Mouse (Mus musculus) spleen, adult 2 months (tissue): ENCODE measurements around the gene Eif1b. TPM values are rescaled to one million over a fixed set of nuclear protein-coding genes. Genes with fewer than 3 reads are reported as not detected.
"Not testable (repeated sequence)": the region's sequence is repeated elsewhere in the genome, so short reads cannot be mapped to it uniquely, and the experiment has no call there.

Experiments
- DNase-seq, 2 experiments: peaks; one replicate each; pipeline versions ENCODE4 v3.0.0 to v3.0.0-alpha.2; 2012 to 2021; ENCODE audit warnings: low spot score in 2 of 2, low read depth in 1 of 2
- H3K27ac ChIP-seq: fragments of 200-500 bp; 2 replicates; pipeline ENCODE4 v1.5.1; 2012; ENCODE audit warnings: low read length, inconsistent platforms; ENCODE audit not compliant: insufficient read depth
- H3K27me3 ChIP-seq: fragments of 200-500 bp; 2 replicates; pipeline ENCODE4 v1.6.1; 2012; ENCODE audit warnings: mild to moderate bottlenecking, moderate library complexity, low read length, inconsistent platforms; ENCODE audit not compliant: control insufficient read depth, insufficient read depth
- H3K36me3 ChIP-seq: fragments of 200-500 bp; 2 replicates; pipeline ENCODE4 v1.6.1; 2012; ENCODE audit warnings: mild to moderate bottlenecking, low read length, inconsistent platforms; ENCODE audit not compliant: control insufficient read depth, insufficient read depth
- H3K4me1 ChIP-seq: fragments of 200-500 bp; 2 replicates; pipeline ENCODE4 v1.6.1; 2011; ENCODE audit warnings: inconsistent platforms; ENCODE audit not compliant: control insufficient read depth, insufficient read depth, insufficient read length
- H3K4me3 ChIP-seq: fragments of 200-500 bp; 2 replicates; pipeline ENCODE4 v1.5.1; 2011; ENCODE audit warnings: mild to moderate bottlenecking, inconsistent platforms; ENCODE audit not compliant: insufficient read depth, insufficient read length; ENCODE audit errors: extremely low read depth
- CTCF ChIP-seq: fragments of 200-500 bp; IDR thresholded peaks from 2 replicates; pipeline ENCODE4 v1.5.1; 2011; ENCODE audit warnings: mild to moderate bottlenecking, inconsistent platforms; ENCODE audit not compliant: insufficient read depth, insufficient read length, insufficient replicate concordance; ENCODE audit errors: extremely low read depth
- POLR2A ChIP-seq: fragments of 200-500 bp; IDR thresholded peaks from 2 replicates; pipeline ENCODE4 v1.6.1; 2011; ENCODE audit warnings: low read depth, low read length, inconsistent platforms
- WGBS: fragments of 180-500 bp; shearing (Covaris S2); methylation state at CpG from one replicate; pipeline ENCODE4 v1.1.7; 2018; 5-methylcytosine and 5-hydroxymethylcytosine counted together
- polyA plus RNA-seq: library from polyadenylated mRNA; depleted of rRNA; stranded (reverse); fragments of >200 nt; gene quantifications from 2 replicates; pipeline ENCODE4 v1.2.3, GENCODE M21; 2012; rRNA removed

Eif1b gene
- polyA plus RNA-seq, 1 experiment = 33.3 TPM

DNA sequence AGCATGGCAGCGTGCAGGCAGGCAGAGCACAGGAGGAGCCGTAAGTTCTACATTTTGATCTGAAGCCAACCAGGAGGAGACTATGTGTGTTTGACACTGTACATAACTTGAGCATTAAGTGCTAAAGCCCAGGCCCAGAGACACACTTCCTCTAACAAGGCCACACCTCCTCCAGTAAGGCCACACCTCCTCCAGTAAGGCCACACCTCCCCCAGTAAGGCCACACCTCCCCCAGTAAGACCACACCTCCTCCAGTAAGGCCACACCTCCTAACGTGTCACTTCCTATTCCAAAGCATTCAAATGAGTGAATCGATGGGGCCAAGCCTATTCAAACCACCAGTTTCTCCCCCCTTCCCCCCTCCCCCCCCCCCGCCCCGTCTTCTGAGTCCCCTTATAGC lies 40.7 kb downstream of the Eif1b start:
- no peaks in the 10 kb centered on the region for H3K27me3 ChIP-seq
- H3K4me3 ChIP-seq = no peak overlapping the region
- H3K4me1 ChIP-seq = no peaks in the 10 kb centered on the region
- no peak overlapping the region for H3K27ac ChIP-seq
- no peak for DNase-seq
- H3K36me3 ChIP-seq = no peaks in the 10 kb centered on the region
- 92% methylated on average over 6 of the region's 6 CpGs for WGBS
- TF ChIP-seq POLR2A = no peak
- no peak for TF ChIP-seq CTCF

DNA sequence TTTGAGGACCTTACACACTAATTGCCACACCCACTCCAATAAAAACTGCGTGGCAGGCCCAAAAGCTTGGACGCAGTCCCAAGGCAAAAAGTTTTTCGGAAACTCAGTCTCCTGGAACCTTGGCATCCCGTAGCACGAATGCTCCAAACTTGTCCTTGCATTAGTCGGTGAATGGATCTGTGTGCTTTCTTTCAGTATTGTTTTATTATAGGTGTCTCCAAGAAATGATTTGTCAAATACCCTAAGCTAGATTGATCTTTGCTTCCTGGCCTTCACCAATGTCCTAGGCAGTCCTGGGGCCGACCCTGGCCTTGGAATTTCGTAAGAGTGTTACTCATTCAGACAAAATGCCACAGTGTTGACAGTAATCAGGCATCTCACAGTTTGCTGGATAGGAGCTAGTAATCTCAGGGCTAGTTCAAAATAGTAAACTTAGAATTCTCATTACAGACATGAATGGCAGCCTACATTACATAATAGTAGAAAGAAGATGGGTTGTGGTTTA lies 41.5 kb downstream of the Eif1b start:
- not testable (repeated sequence) for H3K4me3 ChIP-seq, H3K27ac ChIP-seq, H3K27me3 ChIP-seq, H3K36me3 ChIP-seq, H3K4me1 ChIP-seq, DNase-seq
- WGBS = 94% methylated on average over 8 of the region's 8 CpGs

DNA sequence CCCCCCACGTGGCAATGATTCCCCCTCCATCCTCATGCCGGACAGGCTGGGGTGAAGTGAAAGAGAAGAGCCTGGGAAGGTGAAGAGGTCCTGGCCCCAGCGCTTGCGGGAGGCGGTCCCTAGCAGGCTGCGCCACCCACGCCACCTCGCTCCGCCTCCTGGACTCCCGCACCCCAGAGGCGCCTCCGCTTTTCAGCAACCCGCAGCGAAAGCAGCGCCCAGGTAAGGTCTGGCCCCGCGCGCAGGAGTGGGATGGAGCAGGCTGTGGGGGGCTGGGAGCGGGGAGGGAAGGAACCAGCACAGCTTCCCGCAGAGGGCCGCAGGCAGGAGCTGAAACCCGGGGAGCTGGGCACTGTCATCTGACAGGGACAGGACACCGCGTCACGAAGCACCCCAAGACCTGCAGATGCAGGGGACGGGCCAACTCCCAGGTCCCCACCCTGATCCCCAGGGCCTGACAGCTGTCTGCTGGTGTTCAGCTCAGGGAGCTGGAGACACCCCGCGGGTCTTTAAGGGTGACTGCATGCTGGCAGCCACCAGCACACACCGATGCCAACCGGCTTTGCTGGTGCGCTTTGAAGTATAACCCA lies 47.7 kb downstream of the Eif1b start, which contains the start of gene Entpd3:
Gene Entpd3 (plus strand): TSS at position 157 of the 590 bp plus-strand sequence.
- Histone ChIP-seq H3K4me3 (0 out of 2 replicates have a peak within 1 kb of the TSS, but pooled peaks have one; percentile 13), H3K4me1 (no peaks in the 10 kb centered on the region), H3K36me3 (no peaks in the 10 kb centered on the region), H3K27ac (no peak within 1 kb of the TSS), H3K27me3 (peaks cover 6% of the 10 kb centered on the region)
- TF ChIP-seq POLR2A = no peak
- DNase-seq = no peak
- WGBS = 4% methylated on average over 31 of the region's 31 CpGs

DNA sequence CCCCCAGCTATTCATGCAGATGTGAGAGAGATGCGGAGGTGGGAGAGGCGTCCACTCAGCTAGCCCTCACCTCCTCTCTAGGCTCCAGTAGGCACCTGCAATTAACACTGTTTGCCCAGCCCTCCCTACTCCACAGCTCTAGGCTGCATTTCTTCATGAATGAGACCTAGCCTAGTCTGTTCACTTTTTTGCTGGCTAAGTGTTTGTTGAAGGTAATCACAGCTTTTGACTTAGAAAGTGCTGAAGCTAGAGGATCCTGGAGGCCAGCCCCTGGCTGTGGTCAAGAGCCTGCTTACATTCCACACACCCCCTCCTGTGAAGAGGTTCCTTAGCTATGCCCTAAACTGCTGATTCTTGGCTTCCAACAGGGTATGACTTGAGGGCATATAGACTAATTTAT lies 49.4 kb downstream of the Eif1b start:
- no peaks in the 10 kb centered on the region for H3K36me3 ChIP-seq
- no peak for DNase-seq
- no peaks in the 10 kb centered on the region for H3K4me1 ChIP-seq
- WGBS = 40% methylated on average over 1 of the region's 2 CpGs
- peaks cover 6% of the 10 kb centered on the region for H3K27me3 ChIP-seq
- H3K27ac ChIP-seq = no peak overlapping the region
- H3K4me3 ChIP-seq = no peak overlapping the region
- TF ChIP-seq CTCF (no peak), POLR2A (no peak)

DNA sequence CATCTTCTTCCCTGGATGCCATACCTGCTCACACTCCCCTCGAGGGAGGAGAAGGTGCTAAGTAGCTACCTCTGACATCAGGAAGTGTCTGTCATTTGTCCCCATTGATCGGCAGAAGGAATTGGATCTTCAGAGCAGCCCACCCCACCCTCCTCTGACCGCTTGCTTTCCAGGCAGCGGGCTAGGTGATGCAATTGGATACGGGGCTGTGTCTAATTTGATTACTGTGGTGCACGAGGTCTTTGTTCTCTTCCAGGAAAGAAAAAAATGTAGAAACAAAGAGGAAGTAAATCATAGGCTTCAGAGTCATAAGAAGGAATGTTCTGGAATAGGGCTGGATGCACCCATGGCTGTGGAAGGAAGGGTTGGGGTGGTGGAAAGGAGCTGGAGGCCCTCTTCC lies 50.2 kb downstream of the Eif1b start:
- H3K27me3 ChIP-seq = peaks cover 6% of the 10 kb centered on the region
- no peak overlapping the region for H3K27ac ChIP-seq
- H3K36me3 ChIP-seq = no peaks in the 10 kb centered on the region
- H3K4me3 ChIP-seq = no peak overlapping the region
- no peak for DNase-seq
- no peaks in the 10 kb centered on the region for H3K4me1 ChIP-seq
- TF ChIP-seq CTCF (no peak), POLR2A (no peak)
- WGBS = 48% methylated on average over 6 of the region's 6 CpGs

Other genes starting within 250 kb of the Eif1b start
- gene Myrip, start 190.7 kb upstream of the Eif1b start, polyA plus RNA-seq = 0.13 and 1.2 TPM in 2 replicates
- gene Entpd3, start 47.6 kb downstream of the Eif1b start, polyA plus RNA-seq = 0.15 and 0.20 TPM in 2 replicates
- 353 and 541 TPM in 2 replicates for gene Rpl14, start 79.2 kb downstream of the Eif1b start, polyA plus RNA-seq